Mouse (Mus musculus): Measurements from ENCODE around the gene Camk1. TPM values are rescaled to one million over a fixed set of nuclear protein-coding genes. Genes with fewer than 3 reads are reported as not detected.

Camk1 gene
- 0.47 TPM for polyA plus RNA-seq (2017; shearing (Covaris generic))

GRCm38 (mm10) chr6:113343177-113344092 is at the start of gene Camk1:
Gene Camk1, minus strand, starts transcription at chr6:113343984.

GRCm38 (mm10) chr6:113388960-113389359 is 45.2 kb upstream of the Camk1 start, which contains the start of gene Ttll3:
Gene Ttll3, plus strand, starts transcription at chr6:113389260.

GRCm38 (mm10) chr6:113377496-113378385 is 34.0 kb upstream of the Camk1 start, which contains the start of the genes Tada3 and Arpc4:
Gene Tada3, minus strand, starts transcription at chr6:113377883.
Gene Arpc4, plus strand, starts transcription at chr6:113378115.

GRCm38 (mm10) chr6:113326533-113327315 is 17.1 kb downstream of the Camk1 start, which contains the start of gene Ogg1:
Gene Ogg1, plus strand, starts transcription at chr6:113326972.

GRCm38 (mm10) chr6:113306986-113307349 is 36.8 kb downstream of the Camk1 start, which contains the start of gene Brpf1:
Gene Brpf1, plus strand, starts transcription at chr6:113307137.

Other genes starting within 250 kb of the Camk1 start
- 0.62 TPM for gene Lhfpl4, start 148.6 kb downstream of the Camk1 start, polyA plus RNA-seq (2017; shearing (Covaris generic))
- 50.4 TPM for gene Mtmr14, start 106.1 kb downstream of the Camk1 start, polyA plus RNA-seq (2017; shearing (Covaris generic))
- not detected for gene Cpne9, start 61.7 kb downstream of the Camk1 start, polyA plus RNA-seq (2017; shearing (Covaris generic))
- gene Brpf1, start 36.8 kb downstream of the Camk1 start, polyA plus RNA-seq (2017; shearing (Covaris generic)) = 50.9 TPM
- gene Ogg1, start 17.0 kb downstream of the Camk1 start, polyA plus RNA-seq (2017; shearing (Covaris generic)) = 4.6 TPM
- gene Tada3, start 33.9 kb upstream of the Camk1 start, polyA plus RNA-seq (2017; shearing (Covaris generic)) = 28.9 TPM
- 335 TPM for gene Arpc4, start 34.1 kb upstream of the Camk1 start, polyA plus RNA-seq (2017; shearing (Covaris generic))
- 12.0 TPM for gene Ttll3, start 45.3 kb upstream of the Camk1 start, polyA plus RNA-seq (2017; shearing (Covaris generic))
- 11.5 TPM for gene Rpusd3, start 75.4 kb upstream of the Camk1 start, polyA plus RNA-seq (2017; shearing (Covaris generic))
- gene Cidec, start 91.8 kb upstream of the Camk1 start, polyA plus RNA-seq (2017; shearing (Covaris generic)) = not detected
- 18.1 TPM for gene Jagn1, start 98.6 kb upstream of the Camk1 start, polyA plus RNA-seq (2017; shearing (Covaris generic))
- 0.22 TPM for gene Il17re, start 114.5 kb upstream of the Camk1 start, polyA plus RNA-seq (2017; shearing (Covaris generic))
- not detected for gene Il17rc, start 127.4 kb upstream of the Camk1 start, polyA plus RNA-seq (2017; shearing (Covaris generic))
- gene Creld1, start 139.3 kb upstream of the Camk1 start, polyA plus RNA-seq (2017; shearing (Covaris generic)) = 5.5 TPM
- gene Prrt3, start 157.9 kb upstream of the Camk1 start, polyA plus RNA-seq (2017; shearing (Covaris generic)) = 0.19 TPM
- gene Emc3, start 187.7 kb upstream of the Camk1 start, polyA plus RNA-seq (2017; shearing (Covaris generic)) = 84.2 TPM
- gene Fancd2, start 187.7 kb upstream of the Camk1 start, polyA plus RNA-seq (2017; shearing (Covaris generic)) = 1.5 TPM

Measured in effector memory CD4-positive, alpha-beta T cell, adult 5 months (primary cell).